Mouse (Mus musculus) midbrain, embryonic 13.5 days (tissue): ENCODE data around the gene Ppp2r1b. TPM values are rescaled to one million over a fixed set of nuclear protein-coding genes. Genes with fewer than 3 reads are reported as not detected.
"Not testable (repeated sequence)": the region's sequence is repeated elsewhere in the genome, so short reads cannot be mapped to it uniquely, and the experiment has no call there.

Experiments
- ATAC-seq: fragments of 200-750 bp; cut with Nextera tagmentation; 2 replicates; pipeline ENCODE4 v1.8.0; 2017; ENCODE audit warnings: mild to moderate bottlenecking, moderate TSS enrichment, moderate library complexity
- H3K27ac ChIP-seq: fragments of 300-500 bp; sonication (generic); 2 replicates; pipeline ENCODE4 v1.5.1; 2015; ENCODE audit warnings: inconsistent platforms, mild to moderate bottlenecking, moderate library complexity
- H3K27me3 ChIP-seq: fragments of 300-500 bp; sonication (generic); 2 replicates; pipeline ENCODE4 v1.6.1; 2015; ENCODE audit warnings: mild to moderate bottlenecking, inconsistent platforms
- H3K36me3 ChIP-seq: fragments of 300-500 bp; sonication (generic); 2 replicates; pipeline ENCODE4 v1.6.1; 2015; ENCODE audit warnings: mild to moderate bottlenecking, inconsistent platforms
- H3K4me1 ChIP-seq: fragments of 300-500 bp; sonication (generic); replicated peaks from 2 replicates; pipeline ENCODE4 v1.6.1; 2015; ENCODE audit warnings: inconsistent platforms
- H3K4me2 ChIP-seq: fragments of 300-500 bp; sonication (generic); replicated peaks from 2 replicates; pipeline ENCODE4 v1.6.1; 2015; ENCODE audit warnings: moderate library complexity, mild to moderate bottlenecking, inconsistent platforms
- H3K4me3 ChIP-seq: fragments of 300-500 bp; sonication (generic); replicated peaks from 2 replicates; pipeline ENCODE4 v1.5.1; 2015; ENCODE audit warnings: mild to moderate bottlenecking, inconsistent platforms
- H3K9ac ChIP-seq: fragments of 300-500 bp; sonication (generic); replicated peaks from 2 replicates; pipeline ENCODE4 v1.6.1; 2015; ENCODE audit warnings: mild to moderate bottlenecking, inconsistent platforms
- H3K9me3 ChIP-seq: fragments of 300-500 bp; sonication (generic); 2 replicates; pipeline ENCODE4 v1.6.1; 2016; ENCODE audit warnings: mild to moderate bottlenecking, inconsistent platforms
- WGBS: fragments of 180-500 bp; shearing (Covaris S2); methylation state at CpG from one replicate; pipeline ENCODE4 v1.1.7; 2015; 5-methylcytosine and 5-hydroxymethylcytosine counted together
- polyA plus RNA-seq: library from polyadenylated mRNA; unstranded; fragments of >200 nt; fragmentation: Nextera tagmentation; extraction: Ambion mirVana; gene quantifications from 2 replicates; pipeline ENCODE4 v1.2.1, GENCODE M21; 2015

Ppp2r1b gene
- polyA plus RNA-seq, 1 experiment from 2014 or later, result 58.0 TPM

DNA sequence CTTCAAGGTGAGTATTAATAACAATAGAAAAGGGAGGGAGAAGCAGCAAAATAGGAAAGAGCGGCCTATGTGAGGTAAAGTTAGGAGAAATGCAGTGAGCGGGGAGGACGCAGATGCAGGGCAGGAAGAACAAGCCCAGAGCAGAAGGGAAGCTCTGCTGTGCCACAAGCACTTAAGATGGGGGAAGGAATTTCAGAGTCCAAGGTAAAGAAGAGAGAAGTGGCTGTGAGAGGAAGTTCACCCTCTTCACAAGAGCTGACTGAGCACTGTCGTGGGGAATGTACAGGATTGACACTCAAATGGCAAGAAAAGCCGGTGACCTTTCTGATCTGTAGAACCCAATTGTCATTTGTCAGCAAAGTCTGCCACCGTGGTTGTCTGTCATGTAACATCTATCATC, 27.1 kb upstream of the Ppp2r1b start:
- Histone ChIP-seq H3K27me3 (no peaks in the 10 kb centered on the region), H3K9me3 (no peaks in the 10 kb centered on the region), H3K9ac (no peak overlapping the region), H3K36me3 (peaks cover 63% of the 10 kb centered on the region), H3K27ac (no peak overlapping the region), H3K4me1 (no peaks in the 10 kb centered on the region), H3K4me2 (no peak overlapping the region), H3K4me3 (no peak overlapping the region)
- 92% methylated on average over 6 of the region's 6 CpGs for WGBS
- no peak for ATAC-seq

DNA sequence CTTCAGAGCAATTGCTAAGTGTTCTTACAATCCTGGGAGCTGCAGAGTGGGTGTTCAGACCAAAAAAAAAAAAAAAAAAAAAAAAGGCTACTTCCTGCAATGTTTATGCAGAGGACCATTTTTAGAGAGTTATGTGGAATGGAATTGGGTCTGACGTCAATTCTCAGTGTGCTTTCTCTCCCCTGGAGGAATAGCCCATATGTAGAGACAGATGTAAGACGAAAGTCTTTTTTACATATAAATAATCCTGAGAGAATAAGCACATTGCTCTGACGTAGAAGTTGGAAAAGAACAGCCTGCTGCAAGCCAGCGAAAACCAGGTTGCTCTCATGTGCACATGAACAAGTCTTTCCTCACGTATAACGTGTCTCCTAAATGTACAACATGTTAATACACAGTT, 25.4 kb upstream of the Ppp2r1b start:
- H3K4me3 ChIP-seq, result no peak overlapping the region
- no peak overlapping the region for H3K27ac ChIP-seq
- H3K36me3 ChIP-seq, result peaks cover 57% of the 10 kb centered on the region
- ATAC-seq, result no peak
- no peak overlapping the region for H3K9ac ChIP-seq
- no peaks in the 10 kb centered on the region for H3K9me3 ChIP-seq
- H3K4me1 ChIP-seq, result no peaks in the 10 kb centered on the region
- 92% methylated on average over 6 of the region's 6 CpGs for whole genome bisulfite sequencing
- no peak overlapping the region for H3K4me2 ChIP-seq
- H3K27me3 ChIP-seq, result no peaks in the 10 kb centered on the region

DNA sequence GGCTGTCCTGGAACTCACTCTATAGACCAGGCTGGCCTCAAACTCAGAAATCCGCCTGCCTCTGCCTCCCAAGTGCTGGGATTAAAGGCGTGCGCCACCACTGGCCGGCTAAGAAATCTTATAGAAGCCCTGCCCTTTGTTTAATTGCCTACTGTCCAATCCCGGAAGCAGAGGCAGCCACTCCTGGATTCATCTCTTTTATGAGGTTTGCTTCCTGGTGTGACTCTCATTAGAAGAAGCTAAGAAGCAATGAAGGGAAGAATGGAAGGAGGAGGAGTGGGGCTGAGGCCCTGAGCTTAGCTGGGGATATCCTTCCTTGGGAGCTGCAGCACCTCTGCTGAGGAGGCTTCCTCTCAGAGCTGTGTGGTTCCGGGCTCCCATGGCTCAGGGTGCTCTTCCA, 23.4 kb upstream of the Ppp2r1b start:
- Histone ChIP-seq H3K27ac (no peak overlapping the region), H3K4me1 (no peaks in the 10 kb centered on the region), H3K36me3 (peaks cover 54% of the 10 kb centered on the region), H3K4me2 (no peak overlapping the region), H3K9ac (no peak overlapping the region), H3K4me3 (no peak overlapping the region), H3K9me3 (no peaks in the 10 kb centered on the region), H3K27me3 (no peaks in the 10 kb centered on the region)
- no peak for ATAC-seq
- 93% methylated on average over 6 of the region's 6 CpGs for WGBS

DNA sequence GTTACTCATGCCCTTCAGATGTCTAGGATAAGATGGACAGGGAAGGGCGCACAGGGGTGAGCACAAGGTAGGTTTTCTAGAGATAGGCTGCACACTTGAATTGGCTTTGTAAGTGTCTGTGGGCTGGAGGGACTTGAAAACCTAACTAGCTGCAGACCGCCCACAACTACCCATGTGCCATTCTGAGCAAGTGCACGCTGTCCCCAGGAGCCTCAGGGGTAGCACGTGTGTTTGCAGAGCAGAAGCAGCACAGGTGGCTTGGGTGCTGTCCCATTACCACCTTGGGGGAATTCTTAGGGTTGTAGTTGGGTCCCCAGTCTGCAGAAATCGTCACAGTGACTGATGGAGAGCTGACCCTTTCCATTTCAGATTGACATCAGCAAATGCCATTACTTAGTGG, 22.9 kb upstream of the Ppp2r1b start:
- WGBS, result 95% methylated on average over 5 of the region's 5 CpGs
- ATAC-seq, result no peak

DNA sequence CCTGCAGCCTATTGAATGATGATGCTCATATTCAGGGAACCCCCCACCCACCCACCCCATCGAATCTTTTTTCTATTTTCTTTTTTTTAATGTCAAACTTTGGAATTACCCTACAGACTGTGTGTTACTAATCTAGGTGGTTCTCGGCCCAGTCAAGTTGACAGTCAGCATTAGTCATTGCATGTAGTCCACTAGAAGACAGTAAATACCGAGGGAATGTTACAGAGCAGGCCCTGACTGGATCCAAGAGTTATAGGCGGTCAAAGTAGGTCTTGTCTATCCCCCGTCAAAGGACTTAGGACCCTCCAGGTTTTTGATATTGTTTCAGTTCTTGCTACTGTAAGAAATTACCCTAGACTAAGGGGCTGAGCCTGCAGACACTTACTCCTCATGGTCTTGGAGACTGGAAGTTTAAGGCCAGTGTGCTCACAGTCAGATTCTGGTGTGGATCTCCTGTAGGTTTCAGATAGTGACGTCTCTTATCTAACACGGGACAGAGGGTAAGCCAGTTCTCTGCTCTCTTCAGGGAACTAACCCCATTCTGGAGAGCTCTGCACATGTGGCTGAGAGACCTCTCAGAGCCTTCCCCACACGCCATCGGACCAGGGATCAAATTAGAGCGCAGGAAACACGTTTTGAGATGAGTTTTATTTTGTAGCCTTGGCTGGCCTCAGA, 21.2 kb upstream of the Ppp2r1b start:
- Histone ChIP-seq H3K4me2 (no peak overlapping the region), H3K4me3 (no peak overlapping the region), H3K27ac (no peak overlapping the region), H3K27me3 (no peaks in the 10 kb centered on the region), H3K36me3 (peaks cover 47% of the 10 kb centered on the region), H3K9ac (no peak overlapping the region), H3K9me3 (no peaks in the 10 kb centered on the region), H3K4me1 (no peaks in the 10 kb centered on the region)
- 92% methylated on average over 11 of the region's 11 CpGs for WGBS
- ATAC-seq, result no peak

More for the DNA sequence above, 22.9 kb upstream of the Ppp2r1b start:
- no peaks in the 10 kb centered on the region for H3K9me3 ChIP-seq
- H3K27me3 ChIP-seq, result no peaks in the 10 kb centered on the region
- no peak overlapping the region for H3K4me2 ChIP-seq
- no peaks in the 10 kb centered on the region for H3K4me1 ChIP-seq
- no peak overlapping the region for H3K9ac ChIP-seq
- no peak overlapping the region for H3K4me3 ChIP-seq
- peaks cover 48% of the 10 kb centered on the region for H3K36me3 ChIP-seq
- no peak overlapping the region for H3K27ac ChIP-seq

DNA sequence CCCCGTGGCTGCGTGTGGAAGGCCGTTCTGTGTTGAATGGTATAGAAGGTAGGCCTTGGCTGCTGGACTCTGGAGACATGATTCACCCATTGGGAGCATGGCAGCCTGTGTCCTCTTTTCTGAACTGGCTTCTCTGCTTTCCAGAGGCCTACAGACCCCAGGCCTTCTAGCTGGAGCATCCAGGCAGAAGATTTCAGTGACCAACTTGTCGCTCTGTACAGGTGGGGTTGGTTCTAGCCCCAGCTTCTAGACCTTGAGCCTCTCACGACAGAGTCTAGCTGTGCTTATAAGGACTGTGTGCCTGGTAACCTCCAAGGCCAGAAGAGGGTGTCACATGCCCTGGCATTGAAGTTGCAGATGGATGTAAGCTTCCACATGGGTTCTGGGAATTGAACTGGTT, 13.6 kb upstream of the Ppp2r1b start:
- Histone ChIP-seq H3K4me1 (no peaks in the 10 kb centered on the region), H3K27ac (no peak overlapping the region), H3K4me3 (no peak overlapping the region), H3K27me3 (no peaks in the 10 kb centered on the region), H3K36me3 (peaks cover 35% of the 10 kb centered on the region), H3K9me3 (no peaks in the 10 kb centered on the region), H3K4me2 (no peak overlapping the region), H3K9ac (no peak overlapping the region)
- 97% methylated on average over 5 of the region's 5 CpGs for WGBS
- ATAC-seq, result no peak

DNA sequence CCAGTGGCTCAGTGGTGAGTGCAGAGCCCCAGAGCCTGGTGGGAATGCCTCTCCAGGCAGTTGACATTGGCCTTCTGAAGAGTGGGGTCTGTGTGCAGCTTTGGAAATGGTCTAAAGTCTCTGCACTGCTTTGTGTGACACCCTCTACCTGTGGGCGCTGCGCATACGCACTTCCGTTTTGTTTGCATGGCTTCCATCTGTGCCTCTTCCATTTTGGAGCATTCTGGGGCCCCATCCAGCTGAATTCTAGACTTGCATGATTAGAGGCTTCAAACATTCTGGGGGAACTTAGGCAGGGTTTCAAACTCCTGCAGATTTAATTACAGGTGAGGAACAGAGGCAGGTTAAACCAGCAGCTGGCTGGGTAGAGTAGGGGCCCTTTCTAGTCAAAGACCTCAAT, 12.9 kb upstream of the Ppp2r1b start:
- H3K36me3 ChIP-seq, result peaks cover 33% of the 10 kb centered on the region
- 94% methylated on average over 4 of the region's 4 CpGs for WGBS
- ATAC-seq, result no peak

DNA sequence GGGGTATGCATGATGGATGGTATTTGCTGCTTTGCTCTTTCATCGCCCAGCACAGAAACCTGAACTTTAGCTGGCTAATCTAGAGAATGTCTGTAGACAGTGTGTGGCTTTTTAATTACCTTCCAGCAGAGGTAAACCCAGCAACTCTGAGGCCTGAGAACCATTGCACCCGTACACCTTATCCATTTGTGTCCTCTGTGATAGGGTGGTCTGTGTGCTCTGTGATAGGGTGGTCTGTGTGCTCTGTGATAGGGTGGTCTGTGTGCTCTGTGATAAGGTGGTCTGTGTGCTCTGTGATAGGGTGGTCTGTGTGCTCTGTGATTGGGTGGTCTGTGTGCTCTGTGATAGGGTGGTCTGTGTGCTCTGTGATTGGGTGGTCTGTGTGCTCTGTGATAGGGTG, 12.5 kb upstream of the Ppp2r1b start:
- not testable (repeated sequence) for H3K9me3 ChIP-seq, H3K4me2 ChIP-seq, H3K4me1 ChIP-seq, H3K4me3 ChIP-seq, H3K27ac ChIP-seq, H3K27me3 ChIP-seq, ATAC-seq, H3K9ac ChIP-seq
- 87% methylated on average over 2 of the region's 2 CpGs for WGBS
- peaks cover 33% of the 10 kb centered on the region for H3K36me3 ChIP-seq

More for the DNA sequence above, 12.9 kb upstream of the Ppp2r1b start:
- H3K27me3 ChIP-seq, result no peaks in the 10 kb centered on the region
- H3K4me2 ChIP-seq, result no peak overlapping the region
- H3K4me3 ChIP-seq, result no peak overlapping the region
- H3K4me1 ChIP-seq, result no peaks in the 10 kb centered on the region
- H3K27ac ChIP-seq, result no peak overlapping the region
- no peak overlapping the region for H3K9ac ChIP-seq
- H3K9me3 ChIP-seq, result no peaks in the 10 kb centered on the region

DNA sequence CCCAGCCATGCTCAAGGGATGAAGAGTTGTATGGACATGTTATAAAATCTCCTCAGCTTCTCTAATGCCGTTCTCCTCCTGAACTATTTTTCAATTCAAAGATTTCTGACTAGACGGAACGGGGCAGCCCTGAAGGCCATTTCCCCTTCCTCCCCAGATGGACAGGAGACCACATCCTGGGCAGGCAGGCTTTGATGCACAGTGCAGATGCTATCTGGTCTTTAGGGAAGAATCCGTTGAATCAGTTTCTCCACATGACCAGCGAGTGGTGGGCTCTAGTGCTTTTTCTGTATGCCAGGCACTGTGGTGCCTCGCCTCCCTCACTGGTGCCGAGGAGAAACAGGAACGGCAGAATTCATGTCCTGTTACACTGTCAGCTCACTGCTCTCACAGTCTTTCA, 11.3 kb upstream of the Ppp2r1b start:
- no peak overlapping the region for H3K9ac ChIP-seq
- no peak for ATAC-seq
- H3K27ac ChIP-seq, result no peak overlapping the region
- no peak overlapping the region for H3K4me2 ChIP-seq
- no peaks in the 10 kb centered on the region for H3K27me3 ChIP-seq
- H3K4me1 ChIP-seq, result no peaks in the 10 kb centered on the region
- 94% methylated on average over 8 of the region's 8 CpGs for WGBS
- no peak overlapping the region for H3K4me3 ChIP-seq
- peaks cover 27% of the 10 kb centered on the region for H3K36me3 ChIP-seq
- no peaks in the 10 kb centered on the region for H3K9me3 ChIP-seq

DNA sequence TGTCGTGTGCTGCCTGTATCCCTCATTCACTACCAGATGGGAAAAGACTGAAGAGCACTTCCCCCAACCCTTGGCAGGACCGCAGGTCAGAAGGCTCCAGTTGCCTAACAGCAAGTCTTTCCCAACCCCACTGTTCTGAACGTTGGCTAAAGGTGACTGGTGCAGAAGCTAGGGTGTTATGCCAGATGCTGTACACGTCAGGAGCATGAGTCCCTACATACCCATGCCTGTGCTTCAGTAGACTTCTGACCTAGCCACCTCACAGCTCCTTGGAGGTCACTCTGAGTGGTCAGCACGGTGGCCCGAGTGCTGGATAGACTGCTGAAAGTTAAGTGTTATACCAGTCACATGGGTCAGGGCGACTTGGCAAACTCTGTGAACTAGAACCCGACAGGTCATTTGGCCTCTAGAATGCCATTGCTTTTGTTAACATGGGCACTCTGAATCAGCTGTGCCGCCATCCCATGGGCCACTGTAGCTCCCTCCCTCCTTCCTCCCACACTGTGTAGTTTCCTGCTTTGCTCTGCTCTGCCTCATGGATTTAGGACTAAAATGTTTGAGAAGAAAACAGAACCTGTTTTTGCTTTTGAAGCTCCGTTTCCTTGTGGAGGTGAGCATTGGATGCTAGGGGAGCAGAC, 9.9 kb upstream of the Ppp2r1b start:
- Histone ChIP-seq H3K27me3 (no peaks in the 10 kb centered on the region), H3K4me2 (no peak overlapping the region), H3K36me3 (peaks cover 27% of the 10 kb centered on the region), H3K9me3 (no peaks in the 10 kb centered on the region), H3K9ac (no peak overlapping the region), H3K4me1 (no peaks in the 10 kb centered on the region), H3K4me3 (no peak overlapping the region), H3K27ac (no peak overlapping the region)
- 93% methylated on average over 10 of the region's 10 CpGs for WGBS
- no peak for ATAC-seq

DNA sequence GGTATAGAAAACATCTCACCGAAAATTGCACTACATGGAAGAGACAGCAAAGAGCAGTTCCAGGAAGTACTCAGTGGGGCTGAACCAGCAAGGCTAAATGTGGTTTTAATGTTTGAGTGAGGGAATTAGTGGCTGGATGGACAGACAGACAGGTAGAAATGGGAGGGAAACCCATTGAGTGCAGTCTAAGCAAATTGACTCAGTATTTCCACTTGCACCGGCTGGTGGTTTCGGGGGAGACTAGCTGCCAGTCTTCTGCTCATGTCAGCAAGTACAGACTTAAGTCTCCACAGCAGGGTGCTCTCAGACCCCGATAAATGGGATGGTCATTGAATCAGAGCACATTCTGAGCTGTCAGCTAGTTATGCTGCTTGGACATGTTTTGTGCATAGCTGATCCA, 9.0 kb upstream of the Ppp2r1b start:
- no peak overlapping the region for H3K4me3 ChIP-seq
- WGBS, result 85% methylated on average over 4 of the region's 4 CpGs
- H3K4me1 ChIP-seq, result no peaks in the 10 kb centered on the region
- H3K9me3 ChIP-seq, result no peaks in the 10 kb centered on the region
- H3K36me3 ChIP-seq, result peaks cover 24% of the 10 kb centered on the region
- no peaks in the 10 kb centered on the region for H3K27me3 ChIP-seq
- H3K4me2 ChIP-seq, result no peak overlapping the region
- H3K9ac ChIP-seq, result no peak overlapping the region
- H3K27ac ChIP-seq, result no peak overlapping the region
- no peak for ATAC-seq

DNA sequence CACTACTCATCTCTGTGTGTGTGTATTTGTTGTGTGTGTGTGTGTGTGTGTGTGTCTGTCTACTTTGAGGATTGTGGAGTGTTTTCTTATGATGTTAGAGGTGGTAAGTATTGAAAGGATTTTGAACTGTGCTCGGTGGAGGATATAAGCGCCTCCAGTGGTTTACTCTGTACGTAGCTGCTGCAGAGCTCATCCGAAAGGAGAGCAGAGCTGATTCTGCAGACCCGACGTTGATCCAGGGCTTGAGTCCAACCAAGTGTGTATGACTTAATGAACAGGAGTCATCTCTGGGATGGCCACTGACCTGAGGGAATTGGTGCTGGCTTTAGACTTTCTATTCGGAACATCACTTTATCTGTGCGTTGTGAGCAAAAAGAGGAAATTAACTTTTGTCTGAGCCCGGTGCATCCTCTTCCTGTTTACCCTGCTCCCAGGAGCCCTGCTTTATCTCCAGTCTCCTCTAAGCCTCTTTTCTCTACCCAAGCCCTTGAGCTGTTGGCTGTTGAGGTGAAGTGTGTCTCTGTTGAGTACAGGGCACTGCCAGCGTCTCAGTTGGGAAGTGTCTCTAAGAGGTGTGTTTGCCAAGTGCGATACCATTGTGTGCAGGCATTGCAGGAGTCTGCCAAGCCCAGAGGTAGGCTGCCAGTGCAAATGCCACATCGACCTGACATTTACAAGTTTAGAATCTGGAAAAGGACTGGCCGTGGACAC, 3.9 kb upstream of the Ppp2r1b start:
- 90% methylated on average over 13 of the region's 13 CpGs for WGBS
- H3K4me1 ChIP-seq, result no peaks in the 10 kb centered on the region
- no peaks in the 10 kb centered on the region for H3K27me3 ChIP-seq
- no peak overlapping the region for H3K9ac ChIP-seq
- no peak overlapping the region for H3K4me3 ChIP-seq
- no peak overlapping the region for H3K4me2 ChIP-seq
- no peak for ATAC-seq
- peaks cover 25% of the 10 kb centered on the region for H3K36me3 ChIP-seq
- H3K27ac ChIP-seq, result no peak overlapping the region
- H3K9me3 ChIP-seq, result no peaks in the 10 kb centered on the region
